Comparison of ENCODE assay signal across 20 mouse cellular contexts in genomic region chr6:24967726-24968125, GRCm38 (mm10). TPM values are rescaled to one million over a fixed set of nuclear protein-coding genes. Genes with fewer than 3 reads are reported as not detected.
"Had no signal": no experiment of that assay in that cellular context is flagged by ENCODE, and none has a peak within 500 bp of the region (broad histone marks: within the 10 kb centered on the region; RNA-seq: fewer than 3 reads in every experiment).

No protein-coding gene starts in this region.

- H3K4me3 ChIP-seq: midbrain, embryonic 10.5 days; midbrain, embryonic 12.5 days; myocyte; neural tube, embryonic 13.5 days; neural tube, embryonic 15.5 days had no signal

- H3K27me3 ChIP-seq: midbrain, embryonic 12.5 days; neural tube, embryonic 13.5 days; neural tube, embryonic 15.5 days had no signal

- ATAC-seq: midbrain, embryonic 16.5 days had no signal

- H3K27ac ChIP-seq: midbrain, embryonic 10.5 days; midbrain, embryonic 12.5 days; neural tube, embryonic 13.5 days; neural tube, embryonic 15.5 days had no signal

- H3K9me3 ChIP-seq: midbrain, embryonic 10.5 days; midbrain, embryonic 12.5 days; neural tube, embryonic 13.5 days; neural tube, embryonic 15.5 days had no signal

- H3K36me3 ChIP-seq: midbrain, embryonic 10.5 days; midbrain, embryonic 12.5 days; neural tube, embryonic 13.5 days; neural tube, embryonic 15.5 days had no signal

- H3K4me2 ChIP-seq: lung, embryonic 14.5 days; midbrain, embryonic 12.5 days; neural tube, embryonic 13.5 days; neural tube, embryonic 15.5 days had no signal

- H3K4me1 ChIP-seq: midbrain, embryonic 10.5 days; midbrain, embryonic 12.5 days; neural tube, embryonic 13.5 days; neural tube, embryonic 15.5 days had no signal

- DNase-seq: lung, embryonic 14.5 days; lung, postnatal 10 days; lung, postnatal 4 days; midbrain, embryonic 14.5 days; retina, postnatal 1 day; right cerebral cortex, adult 18-20 months; right cerebral cortex, postnatal 25 days; right cerebral cortex, postnatal 4 days; spleen, adult 18-20 months; thymus, adult 2 months; thymus, postnatal 25 days; thymus, postnatal 4 days had no signal

- H3K9ac ChIP-seq: lung, embryonic 14.5 days; midbrain, embryonic 12.5 days; neural tube, embryonic 13.5 days; neural tube, embryonic 15.5 days had no signal

RNA-seq across cellular contexts. Expression of gene Tmem229a, which starts 11.6 kb away (rescaled TPM):
- total RNA-seq: megakaryocyte-erythroid progenitor cell, adult 5-6 weeks had no signal
- polyA plus RNA-seq: myocyte; testis, adult 2 months had no signal
